Mouse (Mus musculus) gastrocnemius, adult 2 months (tissue): ENCODE measurements at regions not wholly inside any gene's neighbourhood (a gene's known extent, or its start where the extent isn't known, plus 50 kb on each side); places are given as distances from the start of the nearest gene placed in this dataset.

Experiments used
- DNase-seq: peaks from one replicate; pipeline ENCODE4 v3.0.0; 2022
- H3K27ac ChIP-seq: fragments of 200-600 bp; 2 replicates; pipeline ENCODE4 v1.8.1; 2022; ENCODE audit warnings: mild to moderate bottlenecking
- H3K4me3 ChIP-seq: fragments of 200-600 bp; 2 replicates; pipeline ENCODE4 v1.8.1; 2022; ENCODE audit warnings: mild to moderate bottlenecking, moderate library complexity
- CTCF ChIP-seq: fragments of 200-600 bp; IDR thresholded peaks from 2 replicates; pipeline ENCODE4 v1.8.1; 2022; ENCODE audit warnings: antibody characterized with exemption, mild to moderate bottlenecking, moderate library complexity
- intact Hi-C: fragments of 180-260 bp; cut with DNase I; formaldehyde crosslinking; loops from one replicate; pipeline ENCODE4 v1.15.1; 2025

- Histone ChIP-seq H3K27ac (no peak overlapping the region), H3K4me3 (no peak overlapping the region)
- intact Hi-C loops: no loop called here
- no peak for DNase-seq
- no peak for TF ChIP-seq CTCF
Measured at GRCm38 (mm10) chr13:31107434-31107833, 133.4 kb downstream of the Gm5447 start.

- Histone ChIP-seq H3K4me3 (no peak overlapping the region), H3K27ac (no peak overlapping the region)
- DNase-seq: no peak
- no peak for TF ChIP-seq CTCF
- intact Hi-C loops: no loop called here
Measured at GRCm38 (mm10) chr13:31109231-31109630, 135.2 kb downstream of the Gm5447 start.

- no peak overlapping the region for H3K4me3 ChIP-seq
- H3K27ac ChIP-seq: no peak overlapping the region
- no peak for TF ChIP-seq CTCF
- DNase-seq: no peak
- intact Hi-C loops: no loop called here
Measured at GRCm38 (mm10) chr13:31122689-31123088, 148.7 kb downstream of the Gm5447 start.

- intact Hi-C loops: no loop called here
- TF ChIP-seq CTCF: no peak
- H3K27ac ChIP-seq: no peak overlapping the region
- no peak for DNase-seq
- H3K4me3 ChIP-seq: no peak overlapping the region
Measured at GRCm38 (mm10) chr13:31124547-31125216, 150.7 kb downstream of the Gm5447 start.

- intact Hi-C loops: no loop called here
- Histone ChIP-seq H3K27ac (no peak overlapping the region), H3K4me3 (no peak overlapping the region)
- peak; percentile 9; the same call in 1 of the 2 replicates for TF ChIP-seq CTCF
- DNase-seq: no peak
Measured at GRCm38 (mm10) chr13:31132501-31132900, 158.5 kb downstream of the Gm5447 start.

GRCm38 (mm10) chr13:31139686-31140085 is 165.7 kb downstream of the Gm5447 start:
- no peak for TF ChIP-seq CTCF
- intact Hi-C loops: no loop called here

GRCm38 (mm10) chr13:31147323-31147722 is 173.3 kb downstream of the Gm5447 start:
- DNase-seq: no peak
- Histone ChIP-seq H3K27ac (no peak overlapping the region), H3K4me3 (no peak overlapping the region)
- intact Hi-C loops: no loop called here
- no peak for TF ChIP-seq CTCF

More at GRCm38 (mm10) chr13:31139686-31140085, 165.7 kb downstream of the Gm5447 start:
- Histone ChIP-seq H3K4me3 (no peak overlapping the region), H3K27ac (no peak overlapping the region)
- no peak for DNase-seq

GRCm38 (mm10) chr13:31154066-31154465 is 180.1 kb downstream of the Gm5447 start:
- intact Hi-C loops: no loop called here
- DNase-seq: no peak
- H3K4me3 ChIP-seq: no peak overlapping the region
- no peak for TF ChIP-seq CTCF
- no peak overlapping the region for H3K27ac ChIP-seq

- no peak for TF ChIP-seq CTCF
- no peak overlapping the region for H3K27ac ChIP-seq
- DNase-seq: no peak
- H3K4me3 ChIP-seq: no peak overlapping the region
- intact Hi-C loops: no loop called here
Measured at GRCm38 (mm10) chr13:31163878-31164495, 190.0 kb downstream of the Gm5447 start.

- no peak for TF ChIP-seq CTCF
- no peak for DNase-seq
- no peak overlapping the region for H3K4me3 ChIP-seq
- H3K27ac ChIP-seq: no peak overlapping the region
- intact Hi-C loops: no loop called here
Measured at GRCm38 (mm10) chr13:31166286-31166685, 192.3 kb downstream of the Gm5447 start.

GRCm38 (mm10) chr13:31168854-31169253 is 194.8 kb downstream of the Gm5447 start:
- H3K4me3 ChIP-seq: no peak overlapping the region
- H3K27ac ChIP-seq: no peak overlapping the region
- DNase-seq: no peak
- TF ChIP-seq CTCF: no peak
- intact Hi-C loops: no loop called here

GRCm38 (mm10) chr13:31171751-31172150 is 197.7 kb downstream of the Gm5447 start:
- no peak for DNase-seq
- Histone ChIP-seq H3K4me3 (no peak overlapping the region), H3K27ac (no peak overlapping the region)
- TF ChIP-seq CTCF: no peak
- intact Hi-C loops: no loop called here

GRCm38 (mm10) chr13:31172580-31172979 is 198.6 kb downstream of the Gm5447 start:
- no peak for TF ChIP-seq CTCF
- no peak for DNase-seq
- intact Hi-C loops: no loop called here
- Histone ChIP-seq H3K4me3 (no peak overlapping the region), H3K27ac (no peak overlapping the region)
